Mouse (Mus musculus): ENCODE measurements around the gene Samt4.
"Not testable (repeated sequence)": the region's sequence is repeated elsewhere in the genome, so short reads cannot be mapped to it uniquely, and the experiment has no call there.

Gene Samt4

DNA sequence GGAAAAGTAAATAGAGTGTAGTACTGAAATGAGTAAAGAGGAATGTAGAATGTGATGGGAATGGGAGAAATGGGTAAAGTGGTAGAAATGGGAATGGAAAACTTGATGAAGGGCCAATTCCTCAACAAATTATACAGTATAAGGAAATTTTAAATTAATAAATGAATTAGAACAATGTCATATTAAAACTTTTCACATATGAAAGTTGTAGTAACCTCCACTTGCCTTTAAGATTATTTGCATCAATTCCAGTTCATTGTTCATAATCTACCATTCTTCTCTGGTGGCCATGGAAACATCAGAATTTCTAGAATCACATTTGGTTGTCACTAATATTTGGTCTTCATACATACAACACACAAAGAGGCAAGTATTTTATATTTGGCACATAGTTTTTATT, at the start of gene Samt4:
Gene Samt4 (plus strand): TSS at position 301 of the 400 bp plus-strand sequence.
- no peak for DNase-seq

DNA sequence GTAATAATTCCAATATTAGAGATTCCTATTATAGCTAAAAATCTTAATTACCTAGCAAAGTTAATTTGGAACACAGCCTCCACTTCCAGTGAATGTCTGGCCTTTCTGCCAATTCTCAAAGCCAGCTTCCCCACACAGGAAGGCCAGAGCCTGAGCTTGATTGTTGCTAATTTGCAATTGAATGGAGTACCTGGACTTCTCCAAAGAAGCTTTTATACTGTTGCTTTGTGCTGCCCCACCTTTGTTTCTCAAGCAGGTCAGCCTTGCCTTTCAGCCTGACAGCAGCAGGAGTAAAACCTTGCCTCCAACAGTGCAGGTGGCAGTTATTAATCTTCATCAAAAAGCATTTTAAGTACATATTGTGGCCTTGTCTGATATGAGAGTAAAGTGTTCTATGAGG, 38.1 kb upstream of the Samt4 start:
- not testable (repeated sequence) for DNase-seq

DNA sequence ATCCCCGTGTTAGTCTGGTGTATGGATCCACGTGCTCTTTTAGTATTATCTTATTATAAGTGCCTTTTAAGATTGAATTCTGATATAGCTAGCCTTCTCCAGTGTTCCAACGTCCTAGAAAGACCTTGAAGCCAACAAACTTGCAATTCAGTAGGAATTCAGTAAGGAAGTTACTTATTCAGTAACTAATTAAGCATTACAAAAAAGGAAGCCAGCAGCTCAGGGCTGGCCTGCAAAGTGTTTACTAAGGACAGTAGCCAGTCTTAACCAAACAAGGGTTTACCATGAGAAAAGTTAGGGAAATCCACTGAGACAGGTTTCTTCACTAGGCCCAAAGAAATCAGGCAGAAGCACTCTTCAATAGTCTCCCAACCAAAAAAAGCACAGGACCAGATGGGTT, 13.4 kb upstream of the Samt4 start:
- DNase-seq = not testable (repeated sequence)

All from cerebellum, adult 8-10 months (tissue).